Mouse (Mus musculus) gastrocnemius, postnatal 10 days (tissue): ENCODE results near the gene Asb3. TPM values are rescaled to one million over a fixed set of nuclear protein-coding genes. Genes with fewer than 3 reads are reported as not detected.
"Not testable (repeated sequence)": the region's sequence is repeated elsewhere in the genome, so short reads cannot be mapped to it uniquely, and the experiment has no call there.

Experiments
- DNase-seq: peaks from one replicate; pipeline ENCODE4 v3.0.0; 2021; ENCODE audit warnings: mixed read lengths
- total RNA-seq, 2 experiments: library from RNA; stranded (reverse); gene quantifications; 2 replicates each; pipeline ENCODE4 v1.2.3; 2021

Gene Asb3
- total RNA-seq, 2 experiments from 2014 or later = 7.6 to 8.5 TPM

DNA sequence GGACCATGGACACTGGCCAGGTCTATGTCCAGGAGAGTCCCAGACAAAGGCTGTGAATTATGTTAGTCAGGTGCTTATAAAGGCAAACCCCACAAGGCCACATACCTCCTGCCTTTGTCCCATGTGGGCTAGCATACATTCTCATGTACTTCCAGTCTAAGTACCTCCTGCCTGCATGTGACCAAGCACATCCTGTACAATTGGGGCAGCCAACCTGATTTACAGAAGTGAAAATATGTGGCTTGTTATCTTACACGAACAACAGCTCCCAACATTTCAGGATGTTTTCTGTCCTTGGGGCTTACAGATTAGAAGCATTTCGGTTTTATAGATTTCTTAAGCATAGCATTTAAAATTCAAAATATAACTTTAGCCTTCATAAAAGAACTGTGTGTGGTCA, 114.8 kb downstream of the Asb3 start:
- no peak for DNase-seq

GRCm38 (mm10) chr11:31001169-31001908, 116.1 kb downstream of the Asb3 start:
- DNase-seq = no peak

GRCm38 (mm10) chr11:31009668-31010067, 124.5 kb downstream of the Asb3 start:
- DNase-seq = not testable (repeated sequence)

- not testable (repeated sequence) for DNase-seq
Observed at GRCm38 (mm10) chr11:31017466-31017865, 132.2 kb downstream of the Asb3 start.

GRCm38 (mm10) chr11:31034958-31035357, 149.7 kb downstream of the Asb3 start:
- DNase-seq = no peak

DNA sequence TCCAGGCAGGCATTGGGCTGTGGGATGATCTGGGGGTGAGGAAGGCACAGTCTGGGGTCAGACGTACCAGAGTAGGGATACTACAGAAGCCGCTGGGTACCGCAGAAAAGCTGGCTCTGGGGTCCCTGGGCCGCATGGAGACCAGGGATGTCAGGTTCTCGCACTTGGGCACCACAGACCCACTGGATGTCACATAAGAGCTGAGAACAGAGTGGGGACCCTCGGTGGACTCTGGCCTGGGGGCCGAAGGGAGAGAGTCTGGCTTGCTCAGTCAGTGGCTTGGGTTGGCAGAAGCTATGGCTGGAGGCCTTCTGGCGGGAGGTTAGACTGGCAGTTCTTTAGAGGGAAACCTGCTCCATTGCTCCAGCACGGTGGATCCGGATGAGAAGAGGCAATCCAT, 204.8 kb downstream of the Asb3 start:
- no peak for DNase-seq

DNA sequence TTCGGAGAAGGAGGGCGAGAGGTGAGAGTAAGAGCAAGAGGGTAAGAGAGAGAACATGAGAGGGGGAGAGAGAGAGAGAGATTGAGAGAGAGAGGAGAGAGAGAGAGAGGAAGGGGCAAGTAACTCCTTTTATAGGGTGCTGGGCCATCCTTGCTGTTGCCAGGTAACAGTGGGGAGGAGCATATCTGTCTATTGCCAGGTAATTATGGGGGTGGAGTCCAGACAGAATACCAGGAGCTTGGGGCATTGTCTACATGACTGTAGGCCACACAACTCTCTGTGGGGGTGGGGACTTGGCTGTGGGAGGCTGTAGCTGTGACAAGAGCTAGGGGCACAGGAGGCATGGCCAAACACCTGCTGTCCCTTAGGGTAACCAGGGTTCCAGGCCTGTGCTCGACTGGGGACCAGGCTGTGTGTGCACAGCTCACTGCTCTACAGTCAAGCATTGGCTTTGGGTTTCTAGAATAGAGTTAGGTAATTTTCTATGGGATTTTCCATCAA, 205.3 kb downstream of the Asb3 start:
- DNase-seq = no peak

GRCm38 (mm10) chr11:31099519-31099918, 214.3 kb downstream of the Asb3 start:
- DNase-seq = not testable (repeated sequence)

GRCm38 (mm10) chr11:31102188-31102587, 217.0 kb downstream of the Asb3 start:
- DNase-seq = no peak

GRCm38 (mm10) chr11:31105364-31105763, 220.1 kb downstream of the Asb3 start:
- DNase-seq = no peak

- DNase-seq = not testable (repeated sequence)
Observed at GRCm38 (mm10) chr11:31126964-31127363, 241.7 kb downstream of the Asb3 start.

DNA sequence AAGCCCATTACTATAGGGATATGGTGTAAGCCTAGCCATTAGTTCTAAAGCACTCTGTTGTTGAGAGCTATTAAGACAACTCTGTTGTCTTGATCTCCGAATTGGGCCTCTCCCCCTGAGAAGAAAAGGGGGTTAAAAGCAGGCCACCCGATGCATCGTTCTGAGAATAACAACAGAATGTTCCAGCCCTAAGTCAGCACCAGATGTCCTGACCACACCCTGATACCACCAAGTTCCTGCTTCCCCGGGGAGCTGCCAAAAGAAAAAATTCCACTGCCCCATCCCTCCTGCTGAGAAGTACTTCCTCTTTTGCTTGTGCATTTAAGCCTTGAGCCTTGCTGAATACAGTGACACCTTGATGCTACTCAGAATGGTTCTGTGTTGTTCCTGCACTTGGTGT, 248.5 kb downstream of the Asb3 start:
- DNase-seq = not testable (repeated sequence)

- not testable (repeated sequence) for DNase-seq
Observed at GRCm38 (mm10) chr11:31134824-31135223, 249.6 kb downstream of the Asb3 start.

GRCm38 (mm10) chr11:31138394-31138793, 253.2 kb downstream of the Asb3 start:
- not testable (repeated sequence) for DNase-seq

Other genes starting within 250 kb of the Asb3 start
- 10 to 100 TPM; 39.4 to 49.2 TPM for gene Acyp2, start 235.8 kb upstream of the Asb3 start, total RNA-seq
- gene Psme4, start 113.7 kb upstream of the Asb3 start, total RNA-seq = 10 to 100 TPM; 80.9 to 87.4 TPM
- under 1 TPM in 1 of 2 experiments, not detected in 1; 0.07 TPM for gene Gpr75, start 58 bp upstream of the Asb3 start, total RNA-seq
- 10 to 100 TPM; 39.3 to 43.1 TPM for gene Erlec1, start 68.9 kb downstream of the Asb3 start, total RNA-seq
- 1 to 10 TPM; 8.0 to 9.0 TPM for gene Chac2, start 100.9 kb downstream of the Asb3 start, total RNA-seq